Mouse (Mus musculus) thymus, adult 2 months (tissue): ENCODE data around the gene Dkk3.

Source experiments
- CTCF ChIP-seq: fragments of 200-500 bp; IDR thresholded peaks from 2 replicates; pipeline ENCODE4 v1.5.1; 2012; ENCODE audit warnings: mild to moderate bottlenecking, control low read depth, low read length, moderate library complexity, borderline replicate concordance; ENCODE audit not compliant: control insufficient read depth, poor library complexity, insufficient read depth; ENCODE audit errors: extremely low read depth
- POLR2A ChIP-seq: fragments of 200-500 bp; IDR thresholded peaks from 2 replicates; pipeline ENCODE4 v1.6.1; 2012; ENCODE audit warnings: mild to moderate bottlenecking, low read length, control low read depth, moderate library complexity; ENCODE audit not compliant: control insufficient read depth, poor library complexity, insufficient read depth; ENCODE audit errors: extremely low read depth

GRCm38 (mm10) chr7:112110638-112111372 lies 48.1 kb downstream of the Dkk3 start:
- TF ChIP-seq CTCF (no peak), POLR2A (no peak)
